Mouse (Mus musculus) CH12.LX (cell line): ENCODE data around the gene Galk2. TPM values are rescaled to one million over a fixed set of nuclear protein-coding genes. Genes with fewer than 3 reads are reported as not detected.

Experiments used
- DNase-seq: peaks from one replicate; pipeline ENCODE4 v3.0.0-alpha.2; 2013; ENCODE audit errors: extremely low read depth
- H3K27ac ChIP-seq: 2 replicates; pipeline ENCODE4 v1.5.1; 2012; ENCODE audit warnings: low read depth, mild to moderate bottlenecking, control low read depth, moderate library complexity; ENCODE audit not compliant: insufficient read depth
- H3K27me3 ChIP-seq: replicated peaks from 2 replicates; pipeline ENCODE3; 2012; ENCODE audit warnings: inconsistent platforms
- H3K36me3 ChIP-seq, 2 experiments: replicated peaks in 1 of 2; 2 replicates each; pipeline versions ENCODE3 to v1.6.1; 2012; ENCODE audit warnings: inconsistent platforms in 1 of 2, low read length in 1 of 2, mild to moderate bottlenecking in 1 of 2, mixed read lengths in 1 of 2, moderate library complexity in 1 of 2; ENCODE audit not compliant: control insufficient read depth in 1 of 2, insufficient read depth in 1 of 2
- H3K4me1 ChIP-seq, 2 experiments: 2 replicates each; pipeline ENCODE4 v1.6.1; 2012; ENCODE audit warnings: inconsistent platforms in 1 of 2, moderate library complexity in 1 of 2; ENCODE audit not compliant: insufficient read depth in 2 of 2, control insufficient read depth in 1 of 2
- H3K4me2 ChIP-seq: 2 replicates; pipeline ENCODE4 v1.6.1; 2012; ENCODE audit warnings: low read depth, mild to moderate bottlenecking, control low read depth; ENCODE audit not compliant: poor library complexity, insufficient read depth, severe bottlenecking
- H3K4me3 ChIP-seq, 3 experiments: fragments of 150-350 bp in 1 of 3; sonication (generic) in 1 of 3; replicated peaks in 1 of 3; 2 replicates each; pipeline versions ENCODE3 to v1.5.1; 2011 to 2012; ENCODE audit warnings: low read depth in 2 of 3, low read length in 2 of 3, mild to moderate bottlenecking in 2 of 3, moderate library complexity in 2 of 3, control low read depth in 1 of 3, improper control_type of control experiment in 1 of 3, inconsistent platforms in 1 of 3, mixed read lengths in 1 of 3; ENCODE audit not compliant: poor library complexity in 1 of 3
- H3K79me2 ChIP-seq: replicated peaks from 2 replicates; pipeline ENCODE4 v1.6.1; 2012; ENCODE audit warnings: mild to moderate bottlenecking, moderate library complexity; ENCODE audit not compliant: control insufficient read depth, poor library complexity, insufficient read depth, severe bottlenecking; ENCODE audit errors: extremely low read depth
- H3K9ac ChIP-seq: 2 replicates; pipeline ENCODE4 v1.6.1; 2012; ENCODE audit warnings: low read depth, mild to moderate bottlenecking, control low read depth, moderate library complexity; ENCODE audit not compliant: insufficient read depth
- H3K9me3 ChIP-seq: replicated peaks from 2 replicates; pipeline ENCODE3; 2012; ENCODE audit warnings: low read length, inconsistent platforms, mixed read lengths
- CTCF ChIP-seq, 2 experiments: IDR thresholded peaks in 1 of 2; conservative IDR thresholded peaks in 1 of 2; 2 replicates each; pipeline ENCODE4 v1.5.1; 2011 to 2012; ENCODE audit warnings: low read depth in 2 of 2, low read length in 2 of 2, improper control_type of control experiment in 1 of 2, inconsistent platforms in 1 of 2, mild to moderate bottlenecking in 1 of 2, moderate library complexity in 1 of 2
- E2F4 ChIP-seq: IDR thresholded peaks from 2 replicates; pipeline ENCODE4 v1.6.1; 2011; ENCODE audit warnings: low read depth, low read length, improper control_type of control experiment; ENCODE audit not compliant: insufficient replicate concordance
- ELF1 ChIP-seq: IDR thresholded peaks from 2 replicates; pipeline ENCODE4 v1.6.1; 2014; ENCODE audit warnings: low read depth, mild to moderate bottlenecking, inconsistent platforms, low read length, improper control_type of control experiment
- EP300 ChIP-seq: IDR thresholded peaks from 2 replicates; pipeline ENCODE4 v1.6.1; 2011; ENCODE audit warnings: low read length, improper control_type of control experiment
- ETS1 ChIP-seq: conservative IDR thresholded peaks from 2 replicates; pipeline ENCODE4 v1.6.1; 2012; ENCODE audit warnings: low read depth, mild to moderate bottlenecking, inconsistent platforms, low read length, improper control_type of control experiment, moderate library complexity
- GABPA ChIP-seq: IDR thresholded peaks from 2 replicates; pipeline ENCODE4 v1.6.1; 2012; ENCODE audit warnings: low read depth, low read length, improper control_type of control experiment, inconsistent platforms; ENCODE audit not compliant: insufficient replicate concordance
- JUN ChIP-seq: IDR thresholded peaks from 2 replicates; pipeline ENCODE4 v1.6.1; 2011; ENCODE audit warnings: low read depth, mild to moderate bottlenecking, low read length, improper control_type of control experiment, moderate library complexity; ENCODE audit not compliant: insufficient read depth
- KAT2A ChIP-seq: IDR thresholded peaks from 2 replicates; pipeline ENCODE4 v1.6.1; 2012; ENCODE audit warnings: low read length, improper control_type of control experiment, inconsistent platforms; ENCODE audit not compliant: insufficient replicate concordance
- MAFK ChIP-seq: IDR thresholded peaks from 2 replicates; pipeline ENCODE4 v1.6.1; 2011; ENCODE audit warnings: low read length, improper control_type of control experiment; ENCODE audit not compliant: insufficient replicate concordance
- MAX ChIP-seq: IDR thresholded peaks from 2 replicates; pipeline ENCODE4 v1.6.1; 2011; ENCODE audit warnings: low read length, improper control_type of control experiment
- MEF2A ChIP-seq: IDR thresholded peaks from 2 replicates; pipeline ENCODE4 v1.6.1; 2014; ENCODE audit warnings: low read depth, mild to moderate bottlenecking, inconsistent platforms, low read length, improper control_type of control experiment, borderline replicate concordance
- MYC ChIP-seq: IDR thresholded peaks from 2 replicates; pipeline ENCODE4 v1.6.1; 2011; ENCODE audit warnings: low read depth, mild to moderate bottlenecking, improper control_type of control experiment, low read length
- NELFE ChIP-seq: IDR thresholded peaks from 2 replicates; pipeline ENCODE4 v1.6.1; 2011; ENCODE audit warnings: low read depth, low read length, improper control_type of control experiment
- POLR2A ChIP-seq: IDR thresholded peaks from 2 replicates; pipeline ENCODE4 v1.6.1; 2011; ENCODE audit warnings: low read depth, mild to moderate bottlenecking, improper control_type of control experiment, low read length
- POLR2AphosphoS2 ChIP-seq: IDR thresholded peaks from 2 replicates; pipeline ENCODE4 v1.6.1; 2011; ENCODE audit warnings: low read depth, low read length, improper control_type of control experiment
- RAD21 ChIP-seq: IDR thresholded peaks from 2 replicates; pipeline ENCODE4 v1.6.1; 2011; ENCODE audit warnings: low read depth, mild to moderate bottlenecking, low read length, improper control_type of control experiment, moderate library complexity
- SIN3A ChIP-seq: IDR thresholded peaks from 2 replicates; pipeline ENCODE4 v1.6.1; 2012; ENCODE audit warnings: low read length, improper control_type of control experiment, inconsistent platforms
- SMC3 ChIP-seq: IDR thresholded peaks from 2 replicates; pipeline ENCODE4 v1.6.1; 2011; ENCODE audit warnings: low read depth, low read length, improper control_type of control experiment
- TCF12 ChIP-seq: IDR thresholded peaks from 2 replicates; pipeline ENCODE4 v1.6.1; 2014; ENCODE audit warnings: low read depth, mild to moderate bottlenecking, inconsistent platforms, low read length, improper control_type of control experiment
- UBTF ChIP-seq: IDR thresholded peaks from 2 replicates; pipeline ENCODE4 v1.6.1; 2012; ENCODE audit warnings: low read depth, mild to moderate bottlenecking, inconsistent platforms, low read length, improper control_type of control experiment, moderate library complexity
- USF1 ChIP-seq: IDR thresholded peaks from 2 replicates; pipeline ENCODE4 v1.6.1; 2014; ENCODE audit warnings: low read depth, mild to moderate bottlenecking, inconsistent platforms, low read length, improper control_type of control experiment
- USF2 ChIP-seq: conservative IDR thresholded peaks from 2 replicates; pipeline ENCODE4 v1.6.1; 2011; ENCODE audit warnings: low read depth, low read length, improper control_type of control experiment
- dilution Hi-C: fragments of 300-500 bp; cut with MboI; formaldehyde crosslinking; loops from 2 replicates; pipeline ENCODE4 v1.14.3; 2020; ENCODE audit warnings: low sequenced_read_pairs; ENCODE audit not compliant: extremely low pct_unique_long_range_greater_than_20kb, extremely low pct_ligation_motif_present
- in situ Hi-C: fragments of 300-500 bp; cut with MboI; formaldehyde crosslinking; loops from 3 replicates; pipeline ENCODE4 v1.14.3; 2019; ENCODE audit warnings: low sequenced_read_pairs, low pct_ligation_motif_present, low pct_unique_long_range_greater_than_20kb, mixed read lengths
- polyA plus RNA-seq: library from polyadenylated mRNA; unstranded; fragments of >175 nt; gene quantifications from 2 replicates; pipeline ENCODE4 v1.2.1, GENCODE M21; 2012; ENCODE audit warnings: low read depth; ENCODE audit not compliant: insufficient read length
- total RNA-seq, 2 experiments: library from RNA; depleted of rRNA; stranded (reverse); fragments of 300-350 nt in 1 of 2; fragments of >200 nt in 1 of 2; gene quantifications; 2 replicates each; pipeline ENCODE4 v1.2.3; 2012 to 2014

The Galk2 gene
- total and polyA plus RNA-seq, 3 experiments = 36.7 to 59.9 (median 41.8) TPM

DNA sequence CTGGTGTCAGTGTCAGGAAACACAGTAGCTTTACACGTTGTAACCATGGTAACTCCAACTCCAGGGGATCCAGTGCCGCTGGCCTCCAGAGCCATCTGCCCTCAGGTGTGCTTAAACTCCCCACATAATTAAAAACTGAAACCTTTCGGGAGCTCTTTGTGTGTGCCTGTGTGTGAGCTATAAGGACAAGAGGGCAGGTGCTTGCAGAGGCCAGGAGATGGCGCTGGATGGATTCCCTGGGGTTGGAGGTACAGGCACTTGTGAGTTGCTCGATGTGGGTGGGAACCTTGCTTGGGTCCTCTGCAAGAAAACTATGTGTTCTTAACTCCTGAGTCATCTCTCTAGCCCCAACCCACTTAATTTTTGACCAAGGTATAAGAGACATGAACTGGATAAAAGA is 77.5 kb downstream of the Galk2 start:
- no peaks in the 10 kb centered on the region for H3K27me3 ChIP-seq
- H3K4me3 ChIP-seq = no peak overlapping the region
- H3K9me3 ChIP-seq = no peaks in the 10 kb centered on the region
- dilution Hi-C loops (no loop called here), in situ Hi-C loops (no loop called here)
- TF ChIP-seq SIN3A (no peak), UBTF (no peak), SMC3 (peak; percentile 27), KAT2A (no peak), RAD21 (peak; percentile 28), E2F4 (no peak), JUN (no peak), POLR2AphosphoS2 (no peak), CTCF (conservative IDR thresholded peaks at IDR 0.05 in 1 of 2, IDR thresholded peaks at IDR 0.05 in 1 of 2; ENCODE audit: low read depth in 2 of 2, low read length in 2 of 2) (peak in 1 of 2 experiments; percentile 36; a peak in 2 of 4 replicates), USF2 (no peak), NELFE (no peak), GABPA (no peak), MYC (no peak), TCF12 (no peak), ETS1 (no peak), MAFK (no peak), MAX (no peak)
- peaks cover 20 to 73% of the 10 kb centered on the region in 2 experiments for H3K36me3 ChIP-seq
- H3K79me2 ChIP-seq = no peaks in the 10 kb centered on the region
- DNase-seq = peak; percentile 33
- no peak overlapping the region for H3K9ac ChIP-seq
- no peak overlapping the region for H3K27ac ChIP-seq
- no peak overlapping the region for H3K4me2 ChIP-seq
- peaks cover 2 to 46% of the 10 kb centered on the region in 2 experiments; a peak in 3 of 4 replicates for H3K4me1 ChIP-seq

- no peaks in the 10 kb centered on the region for H3K27me3 ChIP-seq
- peaks cover 14 to 64% of the 10 kb centered on the region in 2 experiments for H3K36me3 ChIP-seq
- no peak overlapping the region for H3K27ac ChIP-seq
- TF ChIP-seq MAX (no peak), KAT2A (no peak), POLR2A (no peak), USF1 (no peak), EP300 (no peak), MYC (no peak), ELF1 (no peak), MEF2A (no peak)
- H3K4me2 ChIP-seq = no peak overlapping the region
- peaks cover 0 to 28% of the 10 kb centered on the region in 2 experiments; a peak in 2 of 4 replicates for H3K4me1 ChIP-seq
- H3K79me2 ChIP-seq = no peaks in the 10 kb centered on the region
- no peak for DNase-seq
- in situ Hi-C loops (no loop called here), dilution Hi-C loops (no loop called here)
- H3K9ac ChIP-seq = no peak overlapping the region
- no peak overlapping the region for H3K4me3 ChIP-seq
- no peaks in the 10 kb centered on the region for H3K9me3 ChIP-seq
Measured at GRCm38 (mm10) chr2:125938993-125939642, 80.2 kb downstream of the Galk2 start.
